Mouse (Mus musculus): ENCODE data around the gene Sirt1.

- TF ChIP-seq USF1 (IDR thresholded peaks at IDR 0.05; ENCODE audit: low read depth, low read length) (no peak), POLR2A (IDR thresholded peaks at IDR 0.05; ENCODE audit: control insufficient read depth in 1 of 2, insufficient read depth in 1 of 2, low read depth in 1 of 2, low read length in 2 of 2, poor library complexity in 1 of 2) (no peak; a peak in 1 of 4 replicates), UBTF (IDR thresholded peaks at IDR 0.05; ENCODE audit: borderline replicate concordance, insufficient read depth, low read depth, low read length) (no peak), CTCF (IDR thresholded peaks at IDR 0.05 in 2 of 3, conservative IDR thresholded peaks at IDR 0.05 in 1 of 3; ENCODE audit: control insufficient read depth in 1 of 3, insufficient read depth in 1 of 3, low read depth in 2 of 3, low read length in 3 of 3, poor library complexity in 1 of 3, severe bottlenecking in 1 of 3) (peak in 1 of 3 experiments; percentile 19; a peak in 2 of 6 replicates), ELF1 (IDR thresholded peaks at IDR 0.05; ENCODE audit: low read depth, low read length) (peak; percentile 85), POLR2AphosphoS5 (IDR thresholded peaks at IDR 0.05; ENCODE audit: borderline replicate concordance, low read depth, low read length) (no peak), BHLHE40 (IDR thresholded peaks at IDR 0.05; ENCODE audit: borderline replicate concordance, low read depth, low read length) (no peak)
These were observed 47.9 kb upstream of the Sirt1 start for GRCm38 (mm10) chr10:63429380-63429779.
